ENCODE assay signal across 8 mouse cellular contexts in genomic region chr11:88862355-88862754, GRCm38 (mm10). TPM values are rescaled to one million over a fixed set of nuclear protein-coding genes. Genes with fewer than 3 reads are reported as not detected.
DNase-seq lines count a peak whose midpoint lies in the region; ATAC-seq and TF ChIP-seq lines count a peak whose summit lies in the region.
"Had no signal": no experiment of that assay in that cellular context is flagged by ENCODE, and none has a peak within 500 bp of the region (broad histone marks: within the 10 kb centered on the region; RNA-seq: fewer than 3 reads in every experiment).

No protein-coding gene starts in this region.

- WGBS in lung, postnatal 0 days = 74% methylated on average over 2 of the region's 2 CpGs
- WGBS in forebrain, embryonic 15.5 days = 85% methylated on average over 2 of the region's 2 CpGs
- 49% methylated on average over 2 of the region's 2 CpGs for whole genome bisulfite sequencing in liver, embryonic 13.5 days (ENCODE audit: insufficient replicate concordance)

- H3K27me3 ChIP-seq in lung, postnatal 0 days (replicated peaks; ENCODE audit: insufficient read depth, low read length) = no peaks in the 10 kb centered on the region
- no peaks in the 10 kb centered on the region for H3K27me3 ChIP-seq in forebrain, embryonic 15.5 days
- peaks cover 8% of the 10 kb centered on the region for H3K27me3 ChIP-seq in liver, embryonic 13.5 days

- H3K9me3 ChIP-seq in lung, postnatal 0 days (ENCODE audit: low read length) = no peaks in the 10 kb centered on the region
- H3K9me3 ChIP-seq in forebrain, embryonic 15.5 days = no peaks in the 10 kb centered on the region
- H3K9me3 ChIP-seq in liver, embryonic 13.5 days (replicated peaks) = no peaks in the 10 kb centered on the region

- ATAC-seq in lung, postnatal 0 days = no peak
- ATAC-seq in forebrain, embryonic 15.5 days (replicated peaks) = no peak
- no peak for ATAC-seq in liver, embryonic 13.5 days (ENCODE audit: low read depth)

- peak overlapping the region; percentile 99 for H3K4me2 ChIP-seq in lung, postnatal 0 days (replicated peaks; ENCODE audit: low read depth, low read length)
- H3K4me2 ChIP-seq in forebrain, embryonic 15.5 days (replicated peaks) = peak overlapping the region; percentile 97
- peak overlapping the region; percentile 96 for H3K4me2 ChIP-seq in liver, embryonic 13.5 days

- TF ChIP-seq EP300 in lung, postnatal 0 days (IDR thresholded peaks at IDR 0.05) = no peak

- no peak overlapping the region for H3K9ac ChIP-seq in lung, postnatal 0 days (replicated peaks; ENCODE audit: low read depth)
- H3K9ac ChIP-seq in forebrain, embryonic 15.5 days (replicated peaks) = peak overlapping the region; percentile 61; the same call in 1 of the 2 replicates
- 0 out of 2 replicates have a peak overlapping the region, but pooled peaks have one; percentile 76 for H3K9ac ChIP-seq in liver, embryonic 13.5 days

- no peaks in the 10 kb centered on the region for H3K36me3 ChIP-seq in lung, postnatal 0 days (ENCODE audit: insufficient read depth, low read length)
- H3K36me3 ChIP-seq in forebrain, embryonic 15.5 days = no peaks in the 10 kb centered on the region
- no peaks in the 10 kb centered on the region for H3K36me3 ChIP-seq in liver, embryonic 13.5 days

- peaks cover 10% of the 10 kb centered on the region; the same call in 1 of the 2 replicates for H3K4me1 ChIP-seq in lung, postnatal 0 days (ENCODE audit: insufficient read depth, low read depth, low read length)
- H3K4me1 ChIP-seq in forebrain, embryonic 15.5 days = peaks cover 24% of the 10 kb centered on the region
- H3K4me1 ChIP-seq in liver, embryonic 13.5 days (replicated peaks) = peaks cover 37% of the 10 kb centered on the region

- no peak overlapping the region for H3K27ac ChIP-seq in lung, postnatal 0 days (ENCODE audit: low read length)
- H3K27ac ChIP-seq in forebrain, embryonic 15.5 days (replicated peaks) = no peak overlapping the region
- no peak overlapping the region for H3K27ac ChIP-seq in liver, embryonic 13.5 days

- TF ChIP-seq CTCF in lung, postnatal 0 days (IDR thresholded peaks at IDR 0.05) = no peak

- peak overlapping the region; percentile 66; the same call in 1 of the 2 replicates for H3K4me3 ChIP-seq in lung, postnatal 0 days (ENCODE audit: low read depth, low read length)
- H3K4me3 ChIP-seq in forebrain, embryonic 15.5 days = peak overlapping the region; percentile 69
- peak overlapping the region; percentile 74 for H3K4me3 ChIP-seq in liver, embryonic 13.5 days (replicated peaks)

- peak; percentile 4 for DNase-seq in lung, postnatal 0 days (ENCODE audit: low spot score)
- no peak for DNase-seq in lung, adult 18-20 months
- no peak for DNase-seq in liver, embryonic 13.5 days
- no peak for DNase-seq in cerebellum, postnatal 36 days
- DNase-seq in thymus, postnatal 0 days (ENCODE audit: low spot score) = no peak
- DNase-seq in spleen, postnatal 4 days (ENCODE audit: low spot score in 2 of 2) = no peak
- DNase-seq: adrenal gland, postnatal 14 days had no signal

RNA-seq across cellular contexts. Expression of gene Akap1, which starts 2.0 kb away (rescaled TPM):
- polyA plus RNA-seq in lung, postnatal 0 days (2015; fragmentation: Nextera tagmentation; extraction: Ambion mirVana) = 12.6 and 13.5 TPM in 2 replicates
- 30.5 and 34.0 TPM in 2 replicates for polyA plus RNA-seq in forebrain, embryonic 15.5 days (2015; fragmentation: Nextera tagmentation; extraction: Ambion mirVana)
- 9.2 and 11.4 TPM in 2 replicates for polyA plus RNA-seq in liver, embryonic 13.5 days (2015; fragmentation: Nextera tagmentation; extraction: Ambion mirVana)
- 9.3 and 10.0 TPM in 2 replicates for polyA plus RNA-seq in thymus, postnatal 0 days (2015; fragmentation: Nextera tagmentation; extraction: Ambion mirVana)
